Mouse (Mus musculus): ENCODE measurements around the gene S100a5.
A peak's percentile ranks its signal among the peaks of the same experiment; 100 is the strongest.

Gene S100a5

GRCm38 (mm10) chr3:90608223-90608622 is at the start of gene S100a5:
Gene S100a5 (plus strand): TSS chr3:90608523.
- no peak for ATAC-seq (ENCODE audit: low TSS enrichment)

DNA sequence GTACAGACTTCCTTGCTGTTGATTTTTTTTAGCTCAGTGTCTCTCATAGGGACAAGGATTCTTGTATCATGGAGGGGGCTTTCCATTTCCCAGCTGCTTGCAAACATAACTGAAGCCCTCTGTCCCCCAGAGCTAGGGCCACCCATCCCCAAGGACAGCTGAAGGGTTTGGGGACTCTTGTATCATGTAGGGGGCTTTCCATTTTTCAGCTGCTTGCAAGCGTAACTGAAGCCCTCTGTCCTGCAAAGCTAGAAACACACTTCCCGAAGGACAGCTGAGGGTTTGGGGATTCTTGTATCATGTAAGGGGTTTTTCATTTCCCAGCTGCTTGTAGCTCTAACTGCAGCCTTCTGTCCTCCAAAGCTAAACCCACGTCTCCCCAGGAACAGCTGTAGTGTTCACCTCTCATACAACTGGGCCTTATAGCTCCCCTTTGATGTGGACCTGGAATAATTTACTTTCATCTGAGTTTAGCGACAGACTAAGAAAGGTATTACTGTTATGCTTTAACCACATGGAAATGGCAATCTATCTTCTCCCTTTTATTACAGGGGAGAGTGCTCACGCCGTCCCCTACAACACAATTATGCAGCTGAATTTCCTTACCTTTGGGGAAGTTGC is 48.2 kb upstream of the S100a5 start, which contains the start of gene S100a3:
S100a3 (plus strand) TSS at position 571 of the 621 bp plus-strand sequence.
- ATAC-seq (ENCODE audit: low TSS enrichment) = no peak

DNA sequence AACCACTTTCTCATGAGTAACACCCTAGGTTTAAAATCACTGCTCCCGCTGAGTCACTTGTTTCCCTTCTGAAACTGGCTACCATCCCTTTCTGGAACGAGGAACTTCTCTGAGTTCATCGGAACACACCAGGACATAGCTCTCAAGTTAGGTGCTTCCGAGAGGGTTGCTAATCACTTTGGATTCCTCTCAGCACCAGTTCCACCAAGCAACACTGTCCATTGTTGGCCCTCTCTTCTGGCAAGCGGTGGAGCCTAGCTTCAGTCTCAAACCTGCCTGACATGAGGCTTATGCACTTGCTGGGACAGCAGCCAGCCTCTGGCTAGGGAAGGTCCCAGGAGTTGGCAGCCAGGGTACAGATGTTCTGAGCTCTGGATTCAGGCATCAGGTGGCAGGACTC is 33.6 kb upstream of the S100a5 start:
- no peak for ATAC-seq (ENCODE audit: low TSS enrichment)

DNA sequence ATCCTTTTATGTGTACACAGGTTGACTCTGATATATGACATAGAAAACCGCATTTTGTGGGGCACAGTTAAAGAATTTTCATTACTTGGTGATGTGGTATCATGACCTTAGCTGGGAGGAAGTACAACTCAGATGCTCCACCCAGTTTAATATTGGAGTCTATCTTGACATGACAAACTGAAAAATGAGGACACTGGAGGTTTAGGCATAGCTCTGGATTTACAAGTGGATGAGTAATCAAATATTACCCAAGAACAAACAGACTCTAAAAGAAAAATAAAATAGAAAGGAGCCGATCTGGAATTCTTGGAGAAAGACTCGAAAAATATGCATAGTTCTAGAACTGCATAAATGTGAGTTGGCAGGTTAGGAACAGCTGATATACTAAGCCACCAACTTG is 33.0 kb upstream of the S100a5 start:
- ATAC-seq (ENCODE audit: low TSS enrichment) = no peak

GRCm38 (mm10) chr3:90576351-90577001 is 31.8 kb upstream of the S100a5 start:
- ATAC-seq (ENCODE audit: low TSS enrichment) = peak; percentile 47; the same call in 1 of the 2 replicates

DNA sequence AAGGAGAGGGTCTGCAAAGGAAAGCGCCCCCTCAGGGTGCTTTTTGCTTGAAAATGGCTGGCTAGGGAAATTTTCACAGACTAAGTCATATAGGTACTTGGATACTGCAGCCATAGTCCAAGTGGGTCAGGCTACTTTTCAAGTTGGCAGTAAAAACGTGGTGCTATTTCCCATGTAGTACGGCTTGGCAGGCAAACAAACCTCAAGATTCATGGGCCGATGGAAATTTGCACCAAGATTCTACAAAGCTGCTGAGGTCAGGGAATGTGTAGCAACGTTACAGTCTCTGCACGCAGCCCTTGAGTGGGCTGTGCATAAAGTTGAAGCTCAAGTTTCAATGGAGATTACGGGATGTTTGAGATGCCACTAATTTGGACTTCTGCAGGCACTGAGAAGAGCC is 28.9 kb upstream of the S100a5 start:
- no peak for ATAC-seq (ENCODE audit: low TSS enrichment)

- ATAC-seq (ENCODE audit: low TSS enrichment) = no peak
Measured at GRCm38 (mm10) chr3:90581141-90581540, 27.2 kb upstream of the S100a5 start.

- no peak for ATAC-seq (ENCODE audit: low TSS enrichment)
Measured at GRCm38 (mm10) chr3:90582156-90582555, 26.2 kb upstream of the S100a5 start.

DNA sequence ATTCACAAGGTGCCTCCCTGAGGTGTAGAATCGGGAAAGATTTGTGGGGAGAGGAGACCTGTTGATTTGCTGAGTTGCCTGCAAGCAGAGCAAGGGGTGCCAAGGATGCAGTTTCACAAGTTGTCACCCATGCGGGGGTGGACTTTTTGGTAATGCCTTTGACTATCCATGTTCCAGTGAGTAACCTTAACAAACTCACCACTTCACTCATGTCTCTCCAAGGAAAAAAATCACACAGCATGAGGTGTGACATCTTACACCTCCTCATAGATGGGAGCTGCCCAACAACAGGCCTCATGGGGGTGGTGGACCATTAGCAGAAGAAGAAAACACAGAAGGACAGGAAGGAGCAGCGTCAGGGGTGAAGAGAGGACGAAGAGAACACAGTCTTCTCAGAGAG is 25.8 kb upstream of the S100a5 start:
- no peak for ATAC-seq (ENCODE audit: low TSS enrichment)

DNA sequence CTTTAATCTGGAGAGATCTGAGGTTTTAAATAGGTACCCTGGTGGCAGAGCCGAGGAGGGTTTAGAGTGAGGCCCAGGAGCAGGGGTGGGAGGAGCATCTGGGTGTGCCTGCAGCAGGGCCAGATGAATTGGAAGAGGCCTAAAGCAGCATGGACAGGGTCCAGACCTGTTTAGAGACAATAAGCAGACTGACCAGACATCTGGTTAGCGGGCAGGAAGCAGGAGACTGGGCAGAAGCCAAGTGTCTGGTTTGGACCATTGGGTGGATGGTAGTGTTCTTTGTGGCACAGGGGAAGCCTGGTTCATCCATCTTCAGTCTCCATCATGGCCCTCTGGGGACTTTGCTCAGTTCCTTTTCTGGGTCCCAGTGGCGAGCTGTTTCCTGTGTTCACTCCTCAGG is 24.4 kb upstream of the S100a5 start:
- ATAC-seq (ENCODE audit: low TSS enrichment) = no peak

GRCm38 (mm10) chr3:90585595-90585994 is 22.7 kb upstream of the S100a5 start:
- ATAC-seq (ENCODE audit: low TSS enrichment) = peak; percentile 86

GRCm38 (mm10) chr3:90586016-90586643 is 22.2 kb upstream of the S100a5 start:
- no peak for ATAC-seq (ENCODE audit: low TSS enrichment)

DNA sequence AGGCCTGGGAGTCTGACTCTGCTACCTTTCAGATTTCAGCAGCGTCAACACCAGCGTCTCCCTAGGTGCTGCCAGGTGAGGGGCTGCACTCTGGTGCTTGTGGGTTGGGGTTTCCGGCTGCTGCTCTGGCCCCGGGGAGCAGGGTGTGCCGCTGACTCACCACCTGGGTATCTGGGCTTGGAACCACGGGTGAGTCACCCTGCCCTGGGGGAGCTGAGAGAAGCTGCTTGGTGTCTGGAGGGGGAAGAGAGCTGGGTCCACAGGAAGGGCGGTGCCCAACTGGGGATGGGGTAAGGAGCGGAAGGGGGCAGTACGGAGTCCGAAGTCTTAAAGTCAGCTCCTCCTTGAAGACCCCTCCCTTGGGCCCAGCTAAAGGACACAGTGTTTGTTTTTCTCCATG is 21.4 kb upstream of the S100a5 start:
- no peak for ATAC-seq (ENCODE audit: low TSS enrichment)

GRCm38 (mm10) chr3:90587361-90588101 is 20.8 kb upstream of the S100a5 start:
- ATAC-seq (ENCODE audit: low TSS enrichment) = peak; percentile 86

DNA sequence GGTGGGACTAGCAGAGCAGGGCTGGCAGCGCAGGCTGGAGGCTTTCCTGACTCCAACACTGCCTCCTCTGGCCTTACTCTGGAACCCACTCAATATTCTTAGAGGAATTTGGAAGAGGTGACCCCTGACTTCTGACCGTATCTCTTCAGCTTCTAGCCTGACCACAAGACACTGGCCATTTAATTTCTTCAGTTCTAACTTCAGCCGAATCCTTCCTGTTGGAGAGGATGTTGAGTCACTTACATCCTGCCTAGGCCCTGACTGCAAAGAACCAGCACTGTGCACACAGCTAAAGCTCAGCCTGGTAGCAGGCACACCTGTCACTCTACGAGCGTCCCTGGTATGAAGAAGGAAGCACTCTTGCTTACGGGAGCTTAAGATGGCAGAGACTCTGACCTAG is 18.9 kb upstream of the S100a5 start:
- no peak for ATAC-seq (ENCODE audit: low TSS enrichment)

DNA sequence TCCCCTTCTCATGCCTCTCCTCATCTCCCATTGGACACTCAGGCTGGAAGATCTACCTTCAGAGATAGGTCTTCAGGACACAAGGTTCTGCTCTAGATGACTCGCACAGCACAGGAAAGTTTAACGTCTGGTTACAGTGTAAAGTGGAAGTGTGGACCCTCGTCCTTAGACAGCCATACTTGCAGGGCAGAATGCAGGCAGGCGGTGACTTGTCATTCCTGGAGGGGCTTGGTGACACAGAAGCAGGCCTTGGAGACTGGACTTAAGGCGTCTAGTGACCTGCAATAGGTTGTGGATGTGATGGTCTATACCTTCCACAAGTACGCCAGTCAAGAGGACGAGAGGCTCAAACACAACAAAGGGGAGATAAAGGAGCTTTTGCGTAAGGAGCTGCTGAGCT is 18.4 kb upstream of the S100a5 start, which contains the start of gene S100a2:
S100a2 (plus strand) TSS at position 301 of the 400 bp plus-strand sequence.
- no peak for ATAC-seq (ENCODE audit: low TSS enrichment)

GRCm38 (mm10) chr3:90594466-90594865 is 13.9 kb upstream of the S100a5 start:
- no peak for ATAC-seq (ENCODE audit: low TSS enrichment)

- no peak for ATAC-seq (ENCODE audit: low TSS enrichment)
Measured at GRCm38 (mm10) chr3:90595556-90595955, 12.8 kb upstream of the S100a5 start.

DNA sequence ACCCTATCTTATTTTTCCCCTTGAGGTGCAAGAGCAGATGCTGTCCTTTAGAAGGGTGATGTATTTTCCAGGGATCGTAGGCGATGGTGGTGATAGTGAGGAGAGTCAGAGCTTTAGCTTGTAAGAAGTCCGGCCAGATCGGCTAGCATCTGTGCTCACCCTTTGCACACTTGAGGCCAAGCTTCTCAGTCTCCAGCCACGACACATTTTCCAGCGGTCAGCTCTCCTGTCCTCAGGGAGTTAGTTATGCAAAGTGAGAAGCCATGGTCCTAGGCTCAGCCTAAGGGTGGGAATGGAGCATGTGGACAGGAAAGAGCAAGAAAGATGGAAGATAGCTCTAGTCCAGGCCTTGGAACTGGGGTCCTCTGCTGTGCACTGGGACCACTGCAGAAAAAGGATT is 11.5 kb upstream of the S100a5 start:
- no peak for ATAC-seq (ENCODE audit: low TSS enrichment)

- ATAC-seq (ENCODE audit: low TSS enrichment) = no peak
Measured at GRCm38 (mm10) chr3:90597736-90598135, 10.6 kb upstream of the S100a5 start.

DNA sequence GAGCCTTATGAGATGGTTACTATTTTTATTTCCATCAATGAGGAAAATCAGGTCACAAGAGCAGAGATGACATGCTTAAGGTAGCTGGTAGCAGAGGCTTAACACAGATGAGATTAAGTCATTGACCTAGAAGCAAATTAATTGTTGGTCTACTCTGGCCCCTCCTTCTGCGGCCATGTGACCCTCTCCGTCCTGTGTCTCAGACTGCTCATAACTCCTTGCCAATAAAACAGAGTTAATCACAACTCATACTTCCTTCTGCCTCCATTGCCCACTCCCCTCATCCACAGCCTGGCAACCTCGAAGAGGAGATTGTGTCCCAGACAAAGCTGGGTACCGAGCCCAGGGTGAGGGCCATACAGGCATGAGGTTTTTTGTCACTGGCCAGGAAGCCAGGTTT is 10.1 kb upstream of the S100a5 start:
- no peak for ATAC-seq (ENCODE audit: low TSS enrichment)

GRCm38 (mm10) chr3:90599401-90599800 is 8.9 kb upstream of the S100a5 start:
- ATAC-seq (ENCODE audit: low TSS enrichment) = no peak
